Mouse (Mus musculus): Measurements from ENCODE around the gene Ces1g. TPM values are rescaled to one million over a fixed set of nuclear protein-coding genes. Genes with fewer than 3 reads are reported as not detected.

The Ces1g gene
- polyA plus RNA-seq, 1 experiment from 2014 or later = not detected

GRCm38 (mm10) chr8:93278176-93278805 lies 58.8 kb downstream of the Ces1g start:
- no peaks in the 10 kb centered on the region for H3K36me3 ChIP-seq
- no peaks in the 10 kb centered on the region for H3K27me3 ChIP-seq
- no peak overlapping the region for H3K27ac ChIP-seq (replicated peaks)
- no peak overlapping the region for H3K4me2 ChIP-seq (replicated peaks)
- no peak for ATAC-seq (ENCODE audit: low FRiP score, low read depth)
- no peak overlapping the region for H3K9ac ChIP-seq (replicated peaks)
- H3K9me3 ChIP-seq = no peaks in the 10 kb centered on the region
- H3K4me1 ChIP-seq = no peaks in the 10 kb centered on the region; the same call in 1 of the 2 replicates
- 73% methylated on average over 4 of the region's 4 CpGs for WGBS
- H3K4me3 ChIP-seq = no peak overlapping the region

DNA sequence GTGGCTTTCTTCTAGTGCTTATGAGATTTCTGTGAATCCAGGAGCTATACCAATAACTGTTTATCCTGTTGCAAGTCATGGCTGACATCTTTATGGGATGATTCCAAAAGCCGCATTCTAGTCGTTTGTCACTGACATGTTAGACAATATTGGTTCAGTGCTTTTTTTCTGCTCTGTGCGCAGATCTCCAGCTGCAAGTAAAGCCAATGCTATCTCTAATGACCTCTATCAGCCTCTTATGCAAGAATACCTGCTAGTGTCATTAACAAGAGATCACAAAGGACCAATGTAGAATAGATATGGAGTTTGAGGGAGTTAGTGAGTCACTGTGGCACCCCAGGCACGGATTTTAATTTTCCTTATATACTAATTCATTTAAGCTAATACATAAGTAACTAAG lies 62.5 kb downstream of the Ces1g start:
- 91% methylated on average over 4 of the region's 4 CpGs for WGBS
- no peak overlapping the region for H3K4me3 ChIP-seq
- no peak overlapping the region for H3K4me2 ChIP-seq (replicated peaks)
- H3K9me3 ChIP-seq = no peaks in the 10 kb centered on the region
- H3K27ac ChIP-seq (replicated peaks) = no peak overlapping the region
- H3K4me1 ChIP-seq = no peaks in the 10 kb centered on the region
- no peaks in the 10 kb centered on the region for H3K36me3 ChIP-seq
- ATAC-seq (ENCODE audit: low FRiP score, low read depth) = no peak
- no peaks in the 10 kb centered on the region for H3K27me3 ChIP-seq
- H3K9ac ChIP-seq (replicated peaks) = no peak overlapping the region

GRCm38 (mm10) chr8:93273321-93273720 lies 63.8 kb downstream of the Ces1g start:
- ATAC-seq (ENCODE audit: low FRiP score, low read depth) = no peak
- 78% methylated on average over 3 of the region's 3 CpGs for WGBS
- no peak overlapping the region for H3K27ac ChIP-seq (replicated peaks)

DNA sequence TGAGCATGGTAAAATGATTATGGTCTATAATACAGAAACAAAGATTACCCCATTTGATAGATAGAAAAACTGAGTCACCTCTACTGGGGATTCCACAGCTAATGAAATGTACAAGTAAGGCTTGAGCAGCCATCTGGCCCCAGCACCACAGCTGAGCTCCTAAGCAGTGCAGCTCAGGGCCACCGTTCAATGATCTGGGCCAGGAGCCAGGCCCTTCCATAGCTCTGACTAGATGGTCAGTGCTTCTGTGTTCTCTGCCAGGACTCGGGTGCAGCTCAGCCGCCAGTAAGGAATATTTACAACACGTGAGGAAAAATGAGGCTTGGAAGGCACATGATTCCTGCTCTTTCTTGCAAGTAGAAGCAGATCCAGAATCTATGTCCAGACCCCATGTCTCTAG lies 64.4 kb downstream of the Ces1g start:
- Histone ChIP-seq H3K9me3 (no peaks in the 10 kb centered on the region), H3K36me3 (no peaks in the 10 kb centered on the region), H3K27me3 (no peaks in the 10 kb centered on the region), H3K9ac (replicated peaks) (no peak overlapping the region), H3K4me2 (replicated peaks) (no peak overlapping the region), H3K27ac (replicated peaks) (no peak overlapping the region), H3K4me1 (no peaks in the 10 kb centered on the region), H3K4me3 (no peak overlapping the region)
- WGBS = 94% methylated on average over 4 of the region's 4 CpGs
- ATAC-seq (ENCODE audit: low FRiP score, low read depth) = no peak

More at GRCm38 (mm10) chr8:93273321-93273720, 63.8 kb downstream of the Ces1g start:
- H3K9ac ChIP-seq (replicated peaks) = no peak overlapping the region
- H3K36me3 ChIP-seq = no peaks in the 10 kb centered on the region
- H3K9me3 ChIP-seq = no peaks in the 10 kb centered on the region
- no peaks in the 10 kb centered on the region for H3K4me1 ChIP-seq
- H3K4me3 ChIP-seq = no peak overlapping the region
- H3K27me3 ChIP-seq = no peaks in the 10 kb centered on the region
- H3K4me2 ChIP-seq (replicated peaks) = no peak overlapping the region

- Histone ChIP-seq H3K9me3 (no peaks in the 10 kb centered on the region), H3K36me3 (no peaks in the 10 kb centered on the region), H3K4me1 (no peaks in the 10 kb centered on the region), H3K4me3 (no peak overlapping the region), H3K27me3 (no peaks in the 10 kb centered on the region), H3K4me2 (replicated peaks) (no peak overlapping the region), H3K9ac (replicated peaks) (no peak overlapping the region), H3K27ac (replicated peaks) (no peak overlapping the region)
- WGBS = 81% methylated on average over 2 of the region's 2 CpGs
- no peak for ATAC-seq (ENCODE audit: low FRiP score, low read depth)
These were observed 75.7 kb downstream of the Ces1g start for GRCm38 (mm10) chr8:93261436-93261835.

DNA sequence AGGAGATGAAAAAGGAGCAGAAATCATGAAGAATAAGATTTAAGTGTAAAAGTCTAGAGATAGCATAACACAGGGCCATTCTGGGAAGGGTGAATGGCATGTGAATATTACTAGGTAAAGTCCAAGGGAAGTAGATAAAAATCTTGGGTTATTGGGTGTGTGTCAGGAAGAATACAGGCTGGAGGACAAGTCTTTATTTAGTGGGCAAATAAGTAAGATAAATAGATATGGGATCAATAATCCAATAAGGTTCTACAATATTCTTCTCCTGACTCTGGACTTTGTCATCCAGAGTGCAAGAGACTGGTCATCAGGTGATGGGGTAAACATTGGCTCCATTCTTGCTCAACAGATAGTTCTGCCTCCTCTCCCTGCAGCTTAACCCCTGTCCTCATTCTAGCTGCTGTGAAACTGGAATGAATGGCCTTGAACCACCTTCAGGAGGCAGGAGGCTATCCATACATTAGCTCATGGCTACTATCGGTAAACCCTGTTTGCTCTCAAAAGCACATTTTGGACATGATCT lies 84.6 kb downstream of the Ces1g start:
- no peak overlapping the region for H3K27ac ChIP-seq (replicated peaks)
- no peak overlapping the region for H3K9ac ChIP-seq (replicated peaks)
- no peak overlapping the region for H3K4me3 ChIP-seq
- H3K36me3 ChIP-seq = no peaks in the 10 kb centered on the region
- ATAC-seq (ENCODE audit: low FRiP score, low read depth) = no peak
- H3K9me3 ChIP-seq = no peaks in the 10 kb centered on the region
- H3K4me1 ChIP-seq = no peaks in the 10 kb centered on the region
- H3K27me3 ChIP-seq = no peaks in the 10 kb centered on the region
- WGBS = 95% methylated on average over 1 of the region's 1 CpGs
- no peak overlapping the region for H3K4me2 ChIP-seq (replicated peaks)

Other genes with a start within 250 kb of the Ces1g start
- gene Ces1c, start 206.0 kb downstream of the Ces1g start, polyA plus RNA-seq (2016; fragmentation: Nextera tagmentation; extraction: Ambion mirVana) = not detected in 2 replicates
- 0.11 and 0.18 TPM in 2 replicates for gene Ces1d, start 139.5 kb downstream of the Ces1g start, polyA plus RNA-seq (2016; fragmentation: Nextera tagmentation; extraction: Ambion mirVana)
- gene Ces1e, start 107.7 kb downstream of the Ces1g start, polyA plus RNA-seq (2016; fragmentation: Nextera tagmentation; extraction: Ambion mirVana) = not detected in 2 replicates
- gene Ces1f, start 57.6 kb downstream of the Ces1g start, polyA plus RNA-seq (2016; fragmentation: Nextera tagmentation; extraction: Ambion mirVana) = not detected in 2 replicates
- not detected in 2 replicates for gene Ces1h, start 42.4 kb upstream of the Ces1g start, polyA plus RNA-seq (2016; fragmentation: Nextera tagmentation; extraction: Ambion mirVana)
- not detected in 2 replicates for gene Ces5a, start 198.5 kb upstream of the Ces1g start, polyA plus RNA-seq (2016; fragmentation: Nextera tagmentation; extraction: Ambion mirVana)

All from midbrain, embryonic 12.5 days (tissue).